Mouse (Mus musculus) embryonic facial prominence, embryonic 12.5 days (tissue): ENCODE data around the gene Mb21d2. TPM values are rescaled to one million over a fixed set of nuclear protein-coding genes. Genes with fewer than 3 reads are reported as not detected.

ENCODE experiments used
- ATAC-seq: fragments of 200-750 bp; cut with Nextera tagmentation; 2 replicates; pipeline ENCODE4 v1.8.0; 2017; ENCODE audit not compliant: insufficient number of reproducible peaks, insufficient read depth, low FRiP score, low TSS enrichment
- H3K27ac ChIP-seq: fragments of 300-500 bp; sonication (generic); 2 replicates; pipeline ENCODE4 v1.5.1; 2016; ENCODE audit warnings: mild to moderate bottlenecking
- H3K27me3 ChIP-seq: fragments of 300-500 bp; sonication (generic); 2 replicates; pipeline ENCODE4 v1.6.1; 2016; ENCODE audit warnings: mild to moderate bottlenecking, moderate library complexity
- H3K36me3 ChIP-seq: fragments of 300-500 bp; sonication (generic); 2 replicates; pipeline ENCODE4 v1.6.1; 2016; ENCODE audit warnings: mild to moderate bottlenecking
- H3K4me1 ChIP-seq: fragments of 300-500 bp; sonication (generic); 2 replicates; pipeline ENCODE4 v1.6.1; 2016
- H3K4me2 ChIP-seq: fragments of 300-500 bp; sonication (generic); replicated peaks from 2 replicates; pipeline ENCODE4 v1.6.1; 2016; ENCODE audit warnings: mild to moderate bottlenecking, moderate library complexity
- H3K4me3 ChIP-seq: fragments of 300-500 bp; sonication (generic); 2 replicates; pipeline ENCODE4 v1.5.1; 2016; ENCODE audit warnings: mild to moderate bottlenecking
- H3K9ac ChIP-seq: fragments of 300-500 bp; sonication (generic); 2 replicates; pipeline ENCODE4 v1.6.1; 2016; ENCODE audit warnings: mild to moderate bottlenecking, moderate library complexity
- H3K9me3 ChIP-seq: fragments of 300-500 bp; sonication (generic); 2 replicates; pipeline ENCODE4 v1.6.1; 2016; ENCODE audit warnings: mild to moderate bottlenecking, moderate library complexity
- WGBS: fragments of 180-500 bp; shearing (Covaris S2); methylation state at CpG from one replicate; pipeline ENCODE4 v1.1.7; 2016; 5-methylcytosine and 5-hydroxymethylcytosine counted together
- polyA plus RNA-seq: library from polyadenylated mRNA; unstranded; fragments of >200 nt; fragmentation: Nextera tagmentation; extraction: Ambion mirVana; gene quantifications from 2 replicates; pipeline ENCODE4 v1.2.1, GENCODE M21; 2016

Mb21d2 gene
- 10.4 and 10.8 TPM in 2 replicates for polyA plus RNA-seq

- Histone ChIP-seq H3K27me3 (no peaks in the 10 kb centered on the region), H3K9ac (peak within 1 kb of the TSS; percentile 80), H3K36me3 (no peaks in the 10 kb centered on the region), H3K27ac (peak within 1 kb of the TSS; percentile 92), H3K4me1 (peaks cover 12% of the 10 kb centered on the region), H3K4me3 (peak within 1 kb of the TSS; percentile 68), H3K9me3 (no peaks in the 10 kb centered on the region), H3K4me2 (peak within 1 kb of the TSS; percentile 59)
- ATAC-seq = peak; percentile 16; the same call in 1 of the 2 replicates
- under 1% methylated on average over 72 of the region's 73 CpGs for WGBS
These were observed at the start of gene Mb21d2 for GRCm38 (mm10) chr16:28928815-28929685. Gene Mb21d2 (minus strand): TSS chr16:28929673.

DNA sequence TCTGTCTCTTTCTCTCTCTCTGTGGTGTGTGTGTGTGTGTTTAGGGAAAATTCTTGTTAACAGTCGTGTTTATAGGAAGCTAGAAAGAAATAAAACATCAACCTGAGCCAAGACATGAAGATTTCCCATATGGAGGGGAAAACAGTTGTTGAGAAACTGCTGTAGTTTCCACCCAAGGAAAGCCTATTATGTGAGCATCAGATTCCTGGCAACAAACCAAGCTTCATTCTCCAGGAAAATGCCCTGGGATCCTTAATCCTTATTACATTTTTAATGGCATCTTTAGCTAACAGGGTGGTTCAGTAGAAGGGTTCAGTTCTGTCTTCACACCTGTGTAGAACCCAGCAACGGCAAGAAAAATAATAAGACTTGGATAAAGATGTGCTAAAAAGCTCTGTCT lies 36.8 kb upstream of the Mb21d2 start:
- H3K4me1 ChIP-seq = no peaks in the 10 kb centered on the region
- no peaks in the 10 kb centered on the region for H3K9me3 ChIP-seq
- WGBS = 73% methylated on average over 2 of the region's 2 CpGs
- no peak overlapping the region for H3K27ac ChIP-seq
- H3K9ac ChIP-seq = no peak overlapping the region
- ATAC-seq = no peak
- H3K27me3 ChIP-seq = no peaks in the 10 kb centered on the region
- H3K4me3 ChIP-seq = no peak overlapping the region
- no peak overlapping the region for H3K4me2 ChIP-seq
- no peaks in the 10 kb centered on the region for H3K36me3 ChIP-seq

GRCm38 (mm10) chr16:28964048-28964447 lies 34.6 kb upstream of the Mb21d2 start:
- no peak overlapping the region for H3K27ac ChIP-seq
- H3K4me2 ChIP-seq = no peak overlapping the region
- H3K27me3 ChIP-seq = no peaks in the 10 kb centered on the region
- H3K9ac ChIP-seq = no peak overlapping the region
- no peaks in the 10 kb centered on the region for H3K4me1 ChIP-seq
- no peaks in the 10 kb centered on the region for H3K36me3 ChIP-seq
- H3K9me3 ChIP-seq = no peaks in the 10 kb centered on the region
- H3K4me3 ChIP-seq = no peak overlapping the region
- ATAC-seq = no peak
- 72% methylated on average over 4 of the region's 4 CpGs for WGBS

DNA sequence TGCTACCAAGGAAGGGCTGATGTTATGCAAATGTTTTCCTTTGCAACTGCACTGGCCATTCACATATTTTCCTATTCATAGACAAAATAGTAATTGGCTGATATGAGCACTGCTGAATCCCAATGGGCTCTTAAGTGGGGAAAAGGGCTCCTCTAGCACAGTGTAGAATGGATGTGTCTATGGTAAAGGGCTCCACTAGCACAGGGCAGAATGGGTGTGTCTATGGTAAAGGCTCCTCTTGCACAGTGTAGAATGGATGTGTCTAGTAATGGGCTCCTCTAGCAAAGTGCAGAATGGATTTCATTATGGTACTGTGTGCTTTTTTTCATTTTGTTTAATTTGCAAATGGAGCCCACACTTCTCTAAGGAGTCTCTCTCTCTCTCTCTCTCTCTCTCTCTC lies 33.5 kb upstream of the Mb21d2 start:
- no peak for ATAC-seq
- Histone ChIP-seq H3K4me3 (no peak overlapping the region), H3K36me3 (no peaks in the 10 kb centered on the region), H3K4me1 (no peaks in the 10 kb centered on the region), H3K27me3 (no peaks in the 10 kb centered on the region), H3K9me3 (no peaks in the 10 kb centered on the region), H3K9ac (no peak overlapping the region), H3K27ac (no peak overlapping the region), H3K4me2 (no peak overlapping the region)

GRCm38 (mm10) chr16:28949810-28950209 lies 20.3 kb upstream of the Mb21d2 start:
- 82% methylated on average over 5 of the region's 5 CpGs for WGBS
- Histone ChIP-seq H3K36me3 (no peaks in the 10 kb centered on the region), H3K9ac (no peak overlapping the region), H3K27ac (no peak overlapping the region), H3K4me3 (no peak overlapping the region), H3K4me1 (no peaks in the 10 kb centered on the region), H3K9me3 (no peaks in the 10 kb centered on the region), H3K4me2 (no peak overlapping the region), H3K27me3 (no peaks in the 10 kb centered on the region)
- ATAC-seq = no peak

DNA sequence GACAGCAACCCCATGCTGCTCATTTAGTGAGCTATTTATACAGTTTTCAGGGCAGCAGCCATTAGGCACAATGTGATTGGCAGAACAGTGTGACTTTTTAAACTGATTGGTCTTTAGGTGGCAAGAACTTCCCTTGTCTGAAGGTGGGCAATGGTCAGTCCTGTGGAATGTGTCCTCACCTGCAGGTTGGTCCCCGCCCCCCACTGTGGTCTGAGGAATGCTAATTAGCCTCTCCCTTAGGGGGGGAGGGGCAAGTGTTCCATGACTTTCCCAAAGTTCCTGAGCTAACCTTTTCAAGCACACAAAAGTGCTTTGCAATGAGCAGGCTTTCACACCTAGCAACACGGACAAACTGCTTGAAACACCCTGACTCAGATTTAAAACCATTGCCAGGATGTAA lies 13.8 kb upstream of the Mb21d2 start:
- no peak overlapping the region for H3K4me2 ChIP-seq
- H3K9ac ChIP-seq = no peak overlapping the region
- no peak for ATAC-seq
- no peaks in the 10 kb centered on the region for H3K4me1 ChIP-seq
- no peak overlapping the region for H3K4me3 ChIP-seq
- no peaks in the 10 kb centered on the region for H3K36me3 ChIP-seq
- H3K27me3 ChIP-seq = no peaks in the 10 kb centered on the region
- WGBS = 62% methylated on average over 2 of the region's 2 CpGs
- no peaks in the 10 kb centered on the region for H3K9me3 ChIP-seq
- no peak overlapping the region for H3K27ac ChIP-seq

- Histone ChIP-seq H3K4me3 (no peak overlapping the region), H3K9ac (no peak overlapping the region), H3K9me3 (no peaks in the 10 kb centered on the region), H3K27ac (peak overlapping the region; percentile 67; the same call in 1 of the 2 replicates), H3K27me3 (no peaks in the 10 kb centered on the region), H3K4me1 (peaks cover 5% of the 10 kb centered on the region; the same call in 1 of the 2 replicates), H3K36me3 (no peaks in the 10 kb centered on the region), H3K4me2 (no peak overlapping the region)
- 37% methylated on average over 7 of the region's 7 CpGs for WGBS
- ATAC-seq = no peak
These were observed 6.8 kb upstream of the Mb21d2 start for GRCm38 (mm10) chr16:28936181-28936792.

DNA sequence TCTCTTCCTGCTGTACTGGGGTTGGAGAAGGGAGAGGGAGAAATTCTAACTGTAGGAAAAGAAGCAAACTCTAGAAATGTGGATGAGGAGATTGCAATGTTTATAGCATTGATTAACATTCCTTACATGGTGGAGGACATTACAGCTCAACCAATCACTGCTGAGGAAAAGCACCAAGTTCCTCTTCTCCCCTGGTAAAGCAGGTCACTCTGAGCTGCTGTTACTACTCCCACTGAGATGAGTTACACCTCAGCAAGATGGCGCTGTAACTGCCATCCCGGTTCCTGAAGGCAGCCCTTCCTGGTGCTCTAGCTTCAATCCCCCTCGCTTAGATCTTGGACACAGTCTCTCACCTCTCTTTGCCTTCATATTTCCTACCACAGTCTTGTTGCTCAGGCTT lies 6.2 kb upstream of the Mb21d2 start:
- 77% methylated on average over 3 of the region's 3 CpGs for WGBS
- H3K27ac ChIP-seq = no peak overlapping the region
- H3K27me3 ChIP-seq = no peaks in the 10 kb centered on the region
- H3K4me3 ChIP-seq = no peak overlapping the region
- ATAC-seq = no peak
- no peak overlapping the region for H3K4me2 ChIP-seq
- no peak overlapping the region for H3K9ac ChIP-seq
- H3K4me1 ChIP-seq = peaks cover 5% of the 10 kb centered on the region; the same call in 1 of the 2 replicates
- no peaks in the 10 kb centered on the region for H3K36me3 ChIP-seq
- H3K9me3 ChIP-seq = no peaks in the 10 kb centered on the region

GRCm38 (mm10) chr16:28931213-28931612 lies 1.7 kb upstream of the Mb21d2 start:
- Histone ChIP-seq H3K27me3 (no peaks in the 10 kb centered on the region), H3K9ac (no peak overlapping the region), H3K27ac (no peak overlapping the region), H3K4me3 (no peak overlapping the region), H3K9me3 (no peaks in the 10 kb centered on the region), H3K4me1 (peaks cover 12% of the 10 kb centered on the region), H3K36me3 (no peaks in the 10 kb centered on the region), H3K4me2 (no peak overlapping the region)
- WGBS = 67% methylated on average over 2 of the region's 2 CpGs
- ATAC-seq = no peak

DNA sequence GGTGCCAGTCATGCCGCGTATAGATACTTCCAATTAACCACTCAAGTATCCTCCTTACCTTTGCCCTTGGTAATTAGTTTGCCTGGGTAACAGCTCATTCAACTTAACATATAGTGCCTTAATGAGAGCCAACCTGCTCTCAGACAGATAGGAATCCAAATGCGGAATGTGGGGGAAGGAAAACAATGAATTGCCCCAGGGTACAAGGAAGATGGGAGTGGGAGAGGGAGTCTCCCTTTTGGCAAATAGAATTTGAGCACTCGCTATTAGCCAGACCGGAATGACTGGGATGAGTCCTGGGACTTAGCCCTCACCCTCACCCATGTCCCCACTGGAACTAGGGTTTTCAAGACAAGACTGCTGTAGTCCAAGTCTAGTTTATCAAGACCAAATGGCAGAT lies 953 bp upstream of the Mb21d2 start:
- H3K36me3 ChIP-seq = no peaks in the 10 kb centered on the region
- peak overlapping the region; percentile 68 for H3K4me3 ChIP-seq
- no peaks in the 10 kb centered on the region for H3K9me3 ChIP-seq
- no peaks in the 10 kb centered on the region for H3K27me3 ChIP-seq
- no peak overlapping the region for H3K9ac ChIP-seq
- peaks cover 12% of the 10 kb centered on the region for H3K4me1 ChIP-seq
- H3K4me2 ChIP-seq = peak overlapping the region; percentile 59
- no peak overlapping the region for H3K27ac ChIP-seq
- ATAC-seq = no peak
- WGBS = 6% methylated on average over 5 of the region's 5 CpGs

DNA sequence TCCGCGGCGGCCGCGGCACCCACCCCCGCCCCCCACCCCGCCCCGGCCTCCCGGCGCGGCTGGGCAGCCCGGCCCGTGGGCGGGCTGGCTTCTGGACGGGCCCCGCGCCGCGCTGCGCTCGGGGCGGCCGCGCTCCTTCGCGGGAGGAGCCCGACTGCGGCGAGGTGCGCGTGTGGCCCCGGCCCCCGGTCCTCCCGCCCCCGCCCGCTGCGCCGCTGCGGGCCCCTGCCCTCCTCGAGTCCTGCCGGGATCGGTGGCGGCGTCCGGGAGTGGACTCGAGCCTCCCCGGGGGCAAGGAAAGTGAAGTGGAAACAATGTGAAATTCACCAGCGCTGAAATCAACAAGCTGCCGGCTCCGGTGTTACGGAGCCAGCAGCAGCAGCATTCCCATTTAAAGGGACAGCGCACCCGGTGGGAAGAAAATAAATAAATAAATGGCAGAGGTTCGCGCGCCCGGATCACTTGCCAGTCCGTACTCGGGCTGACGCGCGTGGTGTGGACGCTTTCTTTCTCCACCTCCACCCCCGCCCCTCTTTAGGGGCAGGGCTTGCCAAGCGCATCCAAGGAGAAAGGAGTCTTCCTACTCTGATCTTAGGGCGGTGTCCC lies 316 bp upstream of the Mb21d2 start:
- Histone ChIP-seq H3K4me3 (peak overlapping the region; percentile 68), H3K27me3 (no peaks in the 10 kb centered on the region), H3K4me2 (peak overlapping the region; percentile 59), H3K9ac (peak overlapping the region; percentile 80), H3K36me3 (no peaks in the 10 kb centered on the region), H3K27ac (peak overlapping the region; percentile 92), H3K9me3 (no peaks in the 10 kb centered on the region), H3K4me1 (peaks cover 12% of the 10 kb centered on the region)
- peak; percentile 47 for ATAC-seq
- WGBS = under 1% methylated on average over 61 of the region's 66 CpGs

GRCm38 (mm10) chr16:28928466-28928814 lies 1.0 kb downstream of the Mb21d2 start:
- H3K9me3 ChIP-seq = no peaks in the 10 kb centered on the region
- peak overlapping the region; percentile 59 for H3K4me2 ChIP-seq
- WGBS = under 1% methylated on average over 10 of the region's 10 CpGs
- H3K4me3 ChIP-seq = peak overlapping the region; percentile 68
- H3K4me1 ChIP-seq = peaks cover 12% of the 10 kb centered on the region
- H3K27ac ChIP-seq = peak overlapping the region; percentile 92
- H3K27me3 ChIP-seq = no peaks in the 10 kb centered on the region
- peak overlapping the region; percentile 80 for H3K9ac ChIP-seq
- H3K36me3 ChIP-seq = no peaks in the 10 kb centered on the region
- ATAC-seq = no peak
